Mouse (Mus musculus): ENCODE results near the gene Prkaa2.

Gene Prkaa2

DNA sequence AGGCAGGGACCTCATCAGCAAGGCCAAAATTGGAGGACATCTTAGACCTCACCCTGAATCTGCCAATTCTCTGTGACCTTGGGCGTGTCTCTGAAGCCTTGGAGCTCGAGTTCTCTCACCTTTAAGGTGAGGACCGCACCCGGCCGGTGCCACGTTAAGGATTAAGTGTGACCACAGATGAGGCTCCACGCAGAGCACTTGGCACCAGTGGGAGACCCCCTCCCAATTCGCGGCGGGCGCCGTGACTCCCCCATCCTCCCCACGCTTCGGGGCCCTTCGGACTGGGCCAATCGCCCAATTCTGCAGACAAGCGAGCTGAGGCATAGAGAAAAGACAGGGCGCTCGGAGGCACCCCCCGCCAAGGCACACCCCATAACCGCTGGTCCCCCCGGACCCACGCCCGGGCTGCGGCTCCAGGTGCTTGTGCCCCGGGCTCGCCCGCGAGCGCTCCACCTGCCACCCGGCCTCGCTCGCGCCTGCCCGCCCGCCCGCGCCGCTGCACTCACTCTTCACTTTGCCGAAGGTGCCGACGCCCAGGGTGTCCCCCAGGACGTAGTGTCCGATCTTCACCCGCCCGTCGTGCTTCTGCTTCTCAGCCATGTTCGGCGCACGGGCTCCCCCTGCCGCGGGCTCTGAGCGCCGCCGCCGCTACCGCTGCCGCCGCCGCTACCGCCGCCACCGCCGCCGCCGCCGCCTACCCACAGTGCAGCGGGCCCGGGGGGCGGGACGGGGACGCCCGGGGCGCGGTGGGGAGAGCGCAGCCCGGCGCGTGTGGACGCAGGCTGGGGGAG lies at the start of gene Prkaa2:
Gene Prkaa2 (minus strand): TSS at position 692 of the 791 bp plus-strand sequence.
- DNase-seq (ENCODE audit: low read depth, low spot score), result no peak

DNA sequence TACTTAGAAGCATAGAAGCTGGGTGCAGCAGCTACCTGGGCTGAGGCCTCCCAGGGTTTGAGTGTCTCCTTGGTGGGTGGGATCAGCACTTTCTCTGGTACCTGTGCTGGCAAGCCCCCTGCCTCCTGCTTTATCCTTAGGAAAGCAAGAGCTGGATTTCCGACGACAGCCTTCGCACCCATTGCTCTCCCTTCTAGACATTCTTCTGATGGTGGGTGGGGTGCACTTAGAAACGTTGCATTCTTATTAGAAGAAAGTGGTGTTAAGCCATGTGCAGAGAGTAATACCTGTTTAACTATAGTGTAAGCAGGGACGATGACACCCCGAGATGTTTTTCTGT lies 49.8 kb upstream of the Prkaa2 start:
- DNase-seq (ENCODE audit: low read depth, low spot score), result no peak

DNA sequence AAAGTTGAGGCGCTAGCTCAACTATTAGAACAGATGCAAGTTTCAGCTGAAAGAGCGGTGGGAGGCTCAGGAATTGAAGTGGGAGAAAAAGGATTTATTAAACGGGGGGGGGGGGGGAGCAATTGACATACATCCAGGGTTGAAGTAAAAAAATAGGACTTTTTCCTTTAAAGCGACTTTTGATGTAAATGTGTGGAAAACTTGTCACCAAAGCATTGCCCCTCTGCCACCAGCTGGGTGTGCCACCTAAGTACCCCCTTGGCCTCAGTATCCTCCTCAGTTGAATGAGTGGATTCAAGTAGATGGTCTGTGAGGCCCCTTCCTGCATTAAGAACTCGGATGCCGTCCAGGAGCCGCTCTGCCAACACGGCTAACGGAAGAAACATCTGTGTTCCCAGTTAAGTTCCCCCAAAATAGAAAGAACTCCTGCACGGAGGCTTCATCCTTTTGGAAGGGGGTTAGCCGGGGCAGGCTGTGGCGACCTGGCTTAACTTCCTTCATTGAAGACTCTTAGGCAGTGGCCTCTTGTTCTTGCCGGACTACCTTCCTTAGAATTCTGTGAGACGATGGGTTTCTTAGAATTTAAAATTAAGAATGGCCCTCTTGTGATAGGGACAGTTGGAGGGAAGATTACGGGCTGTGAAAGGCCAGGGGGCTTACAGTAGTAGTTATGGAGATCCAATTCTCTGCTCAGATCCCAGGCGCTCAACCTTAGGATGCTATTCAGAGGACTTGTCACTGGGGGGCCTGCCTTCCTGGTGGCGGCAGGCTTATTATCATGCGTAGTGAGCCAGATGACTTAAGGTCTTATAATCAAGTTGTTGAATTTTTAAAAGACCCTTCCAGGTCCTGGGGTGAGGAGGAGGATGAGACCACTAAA lies 49.2 kb upstream of the Prkaa2 start:
- DNase-seq (ENCODE audit: low read depth, low spot score), result peak; percentile 65

DNA sequence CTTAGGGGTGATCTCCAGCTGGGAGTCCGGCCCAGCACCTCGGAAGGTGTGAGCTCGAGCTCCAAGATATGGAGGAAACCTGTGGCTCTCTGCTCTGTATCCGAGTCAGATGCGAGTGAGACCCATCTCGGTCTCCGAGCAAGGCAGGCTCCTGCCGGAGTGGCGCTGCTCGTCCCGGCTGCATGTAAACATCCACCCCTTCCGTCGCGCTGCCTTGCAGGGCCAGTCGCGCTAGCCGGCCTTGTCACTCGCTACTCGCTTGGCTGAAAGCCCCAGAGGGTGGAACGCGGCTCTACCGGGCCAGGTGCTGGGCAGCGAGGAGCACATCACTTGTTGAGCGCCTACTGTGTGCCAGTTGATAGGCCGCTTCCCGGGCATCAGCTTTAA lies 48.5 kb upstream of the Prkaa2 start:
- peak; percentile 72 for DNase-seq (ENCODE audit: low read depth, low spot score)

DNA sequence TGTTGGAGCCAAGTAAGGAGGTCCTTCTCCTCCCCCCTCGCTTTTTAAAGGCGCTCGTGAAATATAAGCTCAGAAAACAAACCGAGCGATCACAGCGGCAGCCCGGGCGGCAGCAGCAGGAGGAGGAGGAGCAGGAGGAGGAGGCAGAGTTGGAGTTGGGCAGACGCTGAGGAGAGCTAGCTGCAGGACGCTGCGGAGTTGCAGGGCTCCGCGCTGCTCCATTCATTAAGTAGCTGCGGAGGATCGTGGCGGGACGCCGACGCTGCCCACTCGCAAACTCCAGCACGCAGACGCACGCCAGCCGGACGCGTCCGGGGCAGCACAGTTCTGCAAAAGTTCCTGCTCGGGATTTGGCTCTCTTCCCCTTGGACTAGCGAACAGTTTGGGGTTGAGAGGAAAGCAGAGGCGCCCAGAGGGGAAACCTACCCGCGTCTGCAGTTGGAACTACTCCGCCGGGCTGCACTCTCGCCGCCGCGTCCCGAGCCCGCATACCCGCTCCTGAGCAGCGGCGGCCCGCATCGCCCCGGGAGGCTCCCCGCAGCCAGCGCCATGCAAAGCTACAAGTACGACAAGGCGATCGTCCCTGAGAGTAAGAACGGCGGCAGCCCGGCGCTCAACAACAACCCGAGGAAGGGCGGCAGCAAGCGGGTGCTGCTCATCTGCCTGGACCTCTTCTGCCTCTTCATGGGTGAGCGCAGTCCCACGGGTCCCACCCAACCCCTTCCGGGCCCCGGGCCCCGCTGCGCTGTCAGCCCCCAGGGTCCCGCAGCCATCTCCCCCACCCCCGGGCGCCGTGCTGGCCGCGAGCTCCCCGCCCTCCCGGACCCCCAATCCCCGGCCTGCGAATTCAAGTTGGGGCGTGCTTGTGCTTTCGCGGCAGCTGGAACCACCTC lies 47.8 kb upstream of the Prkaa2 start, which contains the start of gene Plpp3:
Gene Plpp3 (plus strand): TSS at position 72 of the 893 bp plus-strand sequence.
- peak; percentile 95 for DNase-seq (ENCODE audit: low read depth, low spot score)

DNA sequence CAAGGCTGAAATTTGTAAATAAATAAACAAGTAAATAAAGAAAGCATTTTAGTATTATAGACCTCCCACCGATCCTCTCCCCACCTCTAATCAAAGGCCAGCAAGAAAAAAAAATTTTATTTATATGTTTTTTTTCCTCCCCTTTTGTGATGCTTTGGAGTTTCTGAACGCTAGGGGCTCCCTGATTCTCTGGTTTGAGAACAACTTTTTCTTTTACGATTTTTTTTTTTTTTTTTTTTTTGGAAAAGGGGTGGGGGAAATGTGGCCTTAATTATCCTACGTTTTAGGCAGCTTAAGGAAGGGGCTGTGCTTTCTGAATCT lies 47.2 kb upstream of the Prkaa2 start:
- no peak for DNase-seq (ENCODE audit: low read depth, low spot score)

DNA sequence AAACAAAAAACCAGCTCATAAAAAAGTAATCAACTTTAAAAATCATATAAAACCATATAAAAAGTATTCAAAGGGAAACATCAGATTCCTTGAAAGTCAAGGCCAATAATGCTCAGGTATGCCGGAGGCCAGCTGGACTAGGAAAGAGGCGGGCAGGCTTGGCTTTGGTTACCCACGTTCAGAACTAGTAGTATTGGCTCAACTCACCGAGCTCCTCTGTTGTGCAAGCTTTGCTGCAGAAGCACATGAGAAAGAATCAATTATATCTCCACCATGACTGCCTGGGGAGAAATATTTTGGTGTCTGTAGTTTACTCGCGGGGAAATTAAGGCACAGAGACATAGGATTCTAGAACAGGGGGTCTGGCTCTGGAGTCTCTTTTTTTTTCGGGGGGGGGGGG lies 46.6 kb upstream of the Prkaa2 start:
- no peak for DNase-seq (ENCODE audit: low read depth, low spot score)

DNA sequence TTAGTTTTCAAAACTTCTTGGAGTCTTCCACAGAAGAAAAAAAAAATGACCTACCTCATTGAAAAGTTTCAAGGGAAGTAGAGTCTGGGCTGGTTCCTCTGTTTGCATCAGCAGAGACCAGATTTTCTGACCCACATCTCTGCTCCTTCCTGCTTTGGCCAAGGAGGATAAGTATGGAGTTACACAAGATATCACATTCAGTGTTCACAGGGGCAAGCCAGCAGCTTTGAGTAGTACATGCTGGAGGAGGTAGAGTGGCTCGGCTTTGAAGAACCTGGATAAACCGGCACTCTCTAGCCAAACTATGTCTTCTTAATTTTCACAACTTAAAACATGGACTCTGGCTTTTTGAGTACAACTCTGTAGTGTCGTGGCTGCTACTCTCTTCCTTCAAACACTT lies 43.5 kb upstream of the Prkaa2 start:
- DNase-seq (ENCODE audit: low read depth, low spot score), result no peak

DNA sequence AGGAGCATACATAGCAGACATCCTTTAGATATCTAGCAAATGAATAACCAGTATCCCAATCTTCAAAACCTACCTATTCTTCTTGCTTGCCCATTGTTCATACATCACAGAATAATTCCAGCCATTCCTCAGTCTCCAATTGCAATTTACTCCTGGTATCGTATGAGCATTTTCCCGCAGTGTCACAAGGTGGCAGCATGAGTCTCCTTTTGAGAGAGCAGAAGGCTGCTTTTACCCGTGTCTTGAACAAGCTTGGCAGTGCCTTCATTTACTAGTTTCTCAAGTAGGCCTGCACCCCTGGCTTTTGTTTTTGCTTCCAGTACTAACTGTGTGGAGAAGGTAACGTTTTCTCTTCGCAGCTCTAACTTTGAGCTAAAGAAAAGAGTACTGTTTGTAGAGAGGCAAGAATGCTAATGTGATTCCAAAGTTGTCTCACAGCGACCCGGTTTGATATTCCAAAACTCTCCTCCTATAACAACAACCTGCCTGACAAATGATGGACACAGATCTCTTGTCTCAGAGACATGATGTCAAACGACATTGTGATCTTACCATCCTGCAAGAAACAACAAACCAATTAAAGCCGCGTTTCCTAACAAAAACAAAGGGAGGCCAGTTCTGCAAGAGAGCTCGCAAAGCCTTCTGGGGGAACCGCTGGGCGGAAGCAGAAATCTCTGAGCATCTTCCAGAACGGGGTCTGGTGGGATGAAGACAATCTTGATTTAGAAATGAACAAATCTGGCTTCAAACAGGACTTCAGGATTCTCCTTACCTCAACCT lies 42.4 kb upstream of the Prkaa2 start:
- DNase-seq (ENCODE audit: low read depth, low spot score), result peak; percentile 87

DNA sequence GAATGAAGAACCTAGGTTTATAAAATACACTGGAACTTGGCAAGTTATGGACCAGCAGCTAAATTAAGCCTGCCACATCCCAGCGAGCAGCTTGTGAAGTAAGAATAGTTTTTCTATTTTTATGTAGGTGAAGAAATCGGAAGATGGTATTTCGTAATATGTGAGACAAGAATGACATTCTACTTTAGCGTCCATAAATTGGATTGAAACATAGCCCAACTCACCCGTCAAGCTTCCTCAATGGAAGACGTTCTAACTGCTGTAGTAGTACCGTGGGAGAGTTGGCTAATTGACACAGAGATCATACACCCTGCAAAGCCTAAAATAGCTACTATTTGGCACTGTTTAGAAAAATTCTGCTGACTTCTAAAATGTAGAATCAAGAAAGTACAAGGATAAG lies 39.8 kb upstream of the Prkaa2 start:
- no peak for DNase-seq (ENCODE audit: low read depth, low spot score)

DNA sequence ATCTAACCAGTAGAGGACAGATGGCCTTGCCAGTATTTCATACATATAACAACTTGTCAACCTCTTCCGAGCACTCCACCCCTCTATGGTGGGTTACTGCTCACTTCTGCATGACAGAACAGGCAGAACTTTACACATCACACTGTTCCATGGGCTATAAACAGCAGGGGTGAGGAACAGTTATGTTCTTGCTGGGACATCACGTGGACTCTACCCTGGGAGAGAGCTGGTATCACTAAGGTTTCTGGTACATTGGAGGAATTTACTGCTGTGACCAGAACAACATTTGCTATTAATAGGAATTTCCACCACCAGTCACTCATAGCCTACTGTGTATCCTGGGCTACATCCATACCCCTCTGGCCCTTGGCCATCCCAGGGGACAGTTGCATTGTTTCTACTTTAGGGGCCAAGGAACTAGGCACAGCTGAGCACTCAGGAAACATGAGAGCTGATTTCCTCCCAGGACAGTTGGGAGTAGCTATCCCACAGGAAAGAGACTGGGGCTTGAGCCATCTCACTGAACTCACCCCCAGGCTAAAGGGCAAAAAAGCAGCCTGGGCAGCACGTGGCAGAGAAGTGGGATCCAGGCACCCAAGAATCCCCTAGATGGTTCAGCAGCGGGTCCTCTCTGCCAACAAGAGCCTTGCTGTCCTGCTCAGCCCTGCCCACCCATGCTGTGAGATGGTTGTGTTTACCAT lies 23.8 kb upstream of the Prkaa2 start:
- DNase-seq (ENCODE audit: low read depth, low spot score), result no peak

DNA sequence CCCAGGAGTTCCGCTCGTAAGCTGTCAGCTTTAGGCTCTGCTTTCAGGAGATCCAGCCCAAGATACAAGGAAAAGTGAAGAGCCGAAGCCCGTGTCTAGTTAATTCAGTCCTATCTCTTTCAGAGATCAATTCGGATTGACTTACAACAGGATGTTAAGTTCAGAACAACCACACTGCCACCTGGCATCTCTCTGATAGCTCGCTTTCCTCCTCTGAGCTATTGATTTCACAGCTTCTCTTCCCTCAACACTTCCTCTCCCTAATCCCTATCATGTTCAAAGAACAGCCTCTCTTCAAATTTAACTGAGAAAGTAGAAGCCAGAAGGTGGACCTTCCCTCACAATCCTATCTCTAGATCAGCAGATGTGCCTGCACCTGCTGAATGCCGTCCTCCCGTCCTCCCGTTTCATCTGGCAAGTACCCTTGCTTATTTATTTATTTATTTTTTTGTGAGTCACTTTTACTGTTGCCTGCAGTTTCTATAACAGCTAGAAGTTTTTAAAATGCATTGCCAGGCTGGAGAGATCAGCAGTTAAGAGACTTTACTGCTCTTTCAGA lies 22.1 kb upstream of the Prkaa2 start:
- no peak for DNase-seq (ENCODE audit: low read depth, low spot score)

DNA sequence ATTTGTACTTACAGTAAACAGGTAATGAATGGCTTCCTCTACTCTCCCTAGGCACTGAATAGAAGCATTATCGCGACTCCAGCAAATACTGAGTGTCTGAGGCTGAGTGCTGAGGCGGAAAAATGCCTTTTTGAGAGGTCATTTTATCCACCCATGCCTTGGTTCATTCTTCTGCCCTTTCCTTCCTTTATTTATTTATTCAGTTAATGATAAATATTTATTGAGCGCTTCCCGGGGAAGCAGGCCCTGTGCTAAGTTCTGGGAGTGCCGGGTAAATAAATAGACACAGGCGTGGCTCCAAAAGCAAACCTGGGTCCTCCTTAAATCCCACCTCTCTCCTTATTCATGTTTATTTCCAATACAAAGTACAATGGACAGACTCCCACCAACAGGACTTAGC lies 19.5 kb upstream of the Prkaa2 start:
- DNase-seq (ENCODE audit: low read depth, low spot score), result no peak

DNA sequence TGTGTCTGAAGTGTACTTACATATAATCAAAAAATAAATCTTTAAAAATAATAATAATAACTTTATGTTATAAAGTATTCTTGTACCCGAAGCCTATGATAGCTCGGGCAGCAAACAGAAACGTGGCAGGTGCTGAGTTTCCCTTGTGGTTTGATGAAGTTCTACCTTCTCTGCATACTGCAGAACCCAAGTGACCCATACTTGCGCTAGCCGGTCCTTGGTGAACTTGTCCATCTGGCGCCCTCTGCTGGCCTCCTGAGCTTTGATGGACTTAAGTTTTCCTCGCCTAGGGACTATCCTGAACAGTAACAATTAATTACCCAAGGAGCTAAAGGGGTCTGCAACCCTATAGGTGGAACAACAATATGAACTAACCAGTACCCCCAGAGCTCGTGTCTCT lies 12.7 kb upstream of the Prkaa2 start:
- peak; percentile 61 for DNase-seq (ENCODE audit: low read depth, low spot score)

DNA sequence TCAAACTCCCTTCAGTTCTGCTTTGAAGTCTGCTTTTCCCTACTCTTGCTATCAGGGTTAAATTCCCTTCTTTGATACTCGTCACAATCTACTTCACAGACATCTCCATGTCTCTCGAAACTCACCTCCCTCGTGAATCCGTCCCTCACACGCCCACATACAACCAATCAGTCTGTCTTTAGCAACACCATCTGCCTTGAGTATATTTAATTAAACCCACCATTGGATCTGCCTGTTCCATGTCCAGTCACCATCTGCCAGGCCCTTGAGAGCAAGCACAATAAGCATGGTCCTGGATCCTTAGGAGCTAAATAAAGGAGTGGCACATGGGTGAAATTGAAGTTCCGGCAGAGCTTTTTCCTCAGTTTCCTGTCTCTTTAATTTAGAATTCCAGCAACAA lies 11.4 kb upstream of the Prkaa2 start:
- no peak for DNase-seq (ENCODE audit: low read depth, low spot score)

DNA sequence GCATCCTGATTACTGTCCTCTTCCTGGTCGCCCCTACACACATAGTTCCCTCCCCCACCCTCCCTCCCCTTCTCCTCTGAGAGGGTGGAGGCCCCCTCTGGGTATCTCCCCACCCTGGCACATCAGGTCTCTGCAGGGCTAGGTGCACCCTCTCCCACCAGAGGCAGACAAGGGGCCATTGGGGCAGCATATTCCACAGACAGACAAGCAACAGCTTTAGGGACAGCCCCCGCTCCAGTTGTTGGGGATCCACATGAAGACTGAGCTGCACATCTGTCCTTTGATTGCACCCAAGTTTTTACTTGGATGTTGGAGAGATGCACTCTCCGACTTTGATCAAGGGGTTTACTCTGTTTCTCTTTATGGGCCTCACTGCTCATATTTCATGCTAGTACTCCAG lies 3.8 kb upstream of the Prkaa2 start:
- DNase-seq (ENCODE audit: low read depth, low spot score), result no peak

DNA sequence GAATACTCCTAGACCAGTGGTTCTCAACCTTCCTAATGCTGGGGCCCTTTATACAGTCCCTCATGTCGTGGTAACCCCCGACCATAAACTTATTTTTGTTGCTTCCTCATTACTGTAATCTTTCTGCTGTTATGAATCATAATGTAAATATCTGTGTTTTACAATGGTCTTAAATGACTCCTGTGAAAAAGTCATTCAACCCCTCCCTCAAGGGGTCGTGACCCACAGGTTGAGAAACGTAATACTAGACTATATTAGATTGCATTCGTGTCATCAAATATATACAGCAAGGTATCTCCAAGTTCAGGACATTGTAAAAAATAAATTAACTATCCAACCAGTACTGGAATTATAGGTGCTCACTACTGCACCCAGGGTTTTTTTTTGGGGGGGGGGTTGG lies 3.4 kb upstream of the Prkaa2 start:
- DNase-seq (ENCODE audit: low read depth, low spot score), result no peak

DNA sequence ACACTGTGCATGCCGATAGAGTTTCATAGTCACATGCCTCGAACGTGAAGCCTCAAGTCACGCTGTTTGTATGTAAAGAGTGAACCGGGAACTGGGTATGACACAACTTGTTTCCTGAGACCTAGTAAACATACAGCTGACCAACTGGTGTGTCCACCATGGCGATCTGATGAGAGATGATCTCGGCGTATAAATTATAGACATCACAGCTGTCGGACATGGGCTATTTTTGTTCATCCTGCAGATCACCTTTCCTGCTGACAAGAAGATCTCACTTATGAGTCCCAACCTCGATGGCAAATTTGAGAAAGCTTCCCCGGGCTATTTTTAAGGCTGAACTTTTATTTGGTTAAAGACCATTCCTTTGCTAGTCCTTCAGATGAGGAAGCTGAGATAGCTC lies 2.1 kb upstream of the Prkaa2 start:
- DNase-seq (ENCODE audit: low read depth, low spot score), result no peak

DNA sequence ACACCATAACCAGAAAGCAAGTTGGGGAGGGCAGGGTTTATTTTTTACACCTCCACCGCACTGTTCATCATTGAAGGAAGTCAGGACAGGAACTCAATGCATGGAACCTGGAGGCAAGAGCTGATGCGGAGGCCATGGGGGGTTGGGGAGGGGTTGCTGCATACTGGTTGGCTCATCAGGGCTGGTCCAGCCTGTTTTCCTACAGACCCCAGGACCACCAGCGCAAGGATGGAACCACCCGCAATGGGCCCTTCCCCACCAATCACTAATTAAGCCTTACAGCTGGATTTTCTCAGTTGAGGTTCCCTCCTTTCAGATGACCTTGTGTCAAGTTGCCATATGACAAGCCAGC lies 970 bp upstream of the Prkaa2 start:
- DNase-seq (ENCODE audit: low read depth, low spot score), result no peak

DNA sequence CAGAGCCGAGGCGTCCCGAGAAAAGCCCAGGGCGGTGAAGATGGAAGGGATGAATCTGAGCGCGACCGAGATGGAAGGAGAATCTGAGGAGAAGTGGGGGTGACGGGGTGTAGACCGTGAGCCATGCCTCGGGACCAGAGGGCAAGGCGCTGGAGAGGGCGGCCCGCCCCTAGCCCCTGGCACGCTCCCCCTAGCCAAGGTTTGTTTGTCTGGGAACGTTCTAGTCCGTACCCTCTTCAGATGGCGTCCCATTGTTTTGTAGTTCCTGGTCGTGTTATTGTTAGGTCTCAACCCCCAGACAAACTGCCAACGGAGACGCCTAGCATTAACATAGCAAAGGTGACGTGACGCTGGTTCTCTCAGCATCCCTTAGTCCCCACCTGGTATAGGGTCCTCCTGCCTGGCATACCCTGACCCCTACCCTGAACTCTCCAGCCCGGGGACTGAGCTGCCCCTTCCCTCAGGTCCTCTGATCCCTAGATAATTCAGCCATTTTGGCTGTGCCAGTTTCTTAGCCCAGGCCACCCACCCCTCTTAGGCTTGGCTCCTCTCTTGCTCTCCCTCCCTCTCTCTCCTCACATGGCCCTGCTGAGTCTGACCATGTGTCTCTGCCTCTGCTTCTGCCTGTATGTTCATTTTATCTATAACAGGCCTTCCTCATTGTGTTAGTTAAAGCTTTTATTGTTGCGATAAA lies 447 bp upstream of the Prkaa2 start:
- peak; percentile 4 for DNase-seq (ENCODE audit: low read depth, low spot score)

Data from 3T3-L1 (cell line).